Mouse (Mus musculus): ENCODE results near the gene Rbm19.
A peak's percentile ranks its signal among the peaks of the same experiment; 100 is the strongest.

Rbm19 gene

GRCm38 (mm10) chr5:120211182-120211581 is 94.9 kb downstream of the Rbm19 start:
- DNase-seq = peak; percentile 51

- no peak for DNase-seq
Measured at GRCm38 (mm10) chr5:120214511-120214910, 98.2 kb downstream of the Rbm19 start.

- no peak for DNase-seq
Measured at GRCm38 (mm10) chr5:120221216-120221615, 105.0 kb downstream of the Rbm19 start.

GRCm38 (mm10) chr5:120225383-120225782 is 109.1 kb downstream of the Rbm19 start:
- no peak for DNase-seq

GRCm38 (mm10) chr5:120228613-120229409 is 112.5 kb downstream of the Rbm19 start:
- DNase-seq = no peak

GRCm38 (mm10) chr5:120231435-120232147 is 115.3 kb downstream of the Rbm19 start:
- no peak for DNase-seq

GRCm38 (mm10) chr5:120235147-120235546 is 118.9 kb downstream of the Rbm19 start:
- DNase-seq = no peak

GRCm38 (mm10) chr5:120235571-120235970 is 119.3 kb downstream of the Rbm19 start:
- DNase-seq = no peak

GRCm38 (mm10) chr5:120240071-120240470 is 123.8 kb downstream of the Rbm19 start:
- DNase-seq = no peak

GRCm38 (mm10) chr5:120245336-120245735 is 129.1 kb downstream of the Rbm19 start:
- DNase-seq = no peak

Data from cerebellum, adult 11 months (tissue).